Mouse (Mus musculus) kidney, embryonic 14.5 days (tissue): ENCODE measurements around the gene Prrg2. TPM values are rescaled to one million over a fixed set of nuclear protein-coding genes. Genes with fewer than 3 reads are reported as not detected.

Experiments
- ATAC-seq: fragments of 200-750 bp; cut with Nextera tagmentation; 2 replicates; pipeline ENCODE4 v1.8.0; 2017; ENCODE audit warnings: moderate number of reproducible peaks, mild to moderate bottlenecking, moderate TSS enrichment, moderate library complexity; ENCODE audit not compliant: low FRiP score, low TSS enrichment
- H3K27ac ChIP-seq: fragments of 300-500 bp; sonication (generic); 2 replicates; pipeline ENCODE4 v1.5.1; 2014; ENCODE audit warnings: low read depth, mild to moderate bottlenecking, low read length, moderate library complexity, mixed read lengths
- H3K27me3 ChIP-seq: fragments of 300-500 bp; sonication (generic); 2 replicates; pipeline ENCODE4 v1.6.1; 2014; ENCODE audit warnings: mild to moderate bottlenecking, low read length; ENCODE audit not compliant: control insufficient read depth, insufficient read depth
- H3K36me3 ChIP-seq: fragments of 300-500 bp; sonication (generic); 2 replicates; pipeline ENCODE4 v1.6.1; 2014; ENCODE audit warnings: low read length, mixed read lengths; ENCODE audit not compliant: control insufficient read depth, insufficient read depth
- H3K4me1 ChIP-seq: fragments of 300-500 bp; sonication (generic); 2 replicates; pipeline ENCODE4 v1.6.1; 2014; ENCODE audit warnings: low read length, mixed read lengths; ENCODE audit not compliant: control insufficient read depth, insufficient read depth
- H3K4me2 ChIP-seq: fragments of 300-500 bp; sonication (generic); replicated peaks from 2 replicates; pipeline ENCODE4 v1.6.1; 2014; ENCODE audit warnings: low read depth, mild to moderate bottlenecking, low read length
- H3K4me3 ChIP-seq: fragments of 300-500 bp; sonication (generic); 2 replicates; pipeline ENCODE4 v1.5.1; 2014; ENCODE audit warnings: mild to moderate bottlenecking, low read length
- H3K9ac ChIP-seq: fragments of 300-500 bp; sonication (generic); 2 replicates; pipeline ENCODE4 v1.6.1; 2014; ENCODE audit warnings: low read depth, mild to moderate bottlenecking, low read length, moderate library complexity
- H3K9me3 ChIP-seq: fragments of 300-500 bp; sonication (generic); 2 replicates; pipeline ENCODE4 v1.6.1; 2016; ENCODE audit warnings: low read length; ENCODE audit not compliant: control insufficient read depth
- WGBS: fragments of 180-500 bp; shearing (Covaris S2); extraction: QIAGEN DNeasy Blood & Tissue Kit; methylation state at CpG from one replicate; pipeline ENCODE4 v1.1.7; 2014; 5-methylcytosine and 5-hydroxymethylcytosine counted together
- polyA plus RNA-seq: library from polyadenylated mRNA; unstranded; fragments of >200 nt; fragmentation: Nextera tagmentation; extraction: Ambion mirVana; gene quantifications from 2 replicates; pipeline ENCODE4 v1.2.1, GENCODE M21; 2014

Gene Prrg2
- polyA plus RNA-seq, 1 experiment from 2014 or later, result 27.3 TPM

GRCm38 (mm10) chr7:45015344-45015956 is 47.0 kb downstream of the Prrg2 start:
- no peak for ATAC-seq
- peaks cover 20% of the 10 kb centered on the region; the same call in 1 of the 2 replicates for H3K4me1 ChIP-seq
- H3K4me3 ChIP-seq, result peak overlapping the region; percentile 84
- peak overlapping the region; percentile 98 for H3K9ac ChIP-seq
- under 1% methylated on average over 20 of the region's 20 CpGs for WGBS
- no peaks in the 10 kb centered on the region for H3K27me3 ChIP-seq
- H3K27ac ChIP-seq, result peak overlapping the region; percentile 81
- peak overlapping the region; percentile 83 for H3K4me2 ChIP-seq
- peaks cover 33% of the 10 kb centered on the region for H3K36me3 ChIP-seq
- H3K9me3 ChIP-seq, result no peaks in the 10 kb centered on the region

- peak overlapping the region; percentile 14; the same call in 1 of the 2 replicates for H3K9ac ChIP-seq
- H3K27ac ChIP-seq, result no peak overlapping the region
- H3K9me3 ChIP-seq, result no peaks in the 10 kb centered on the region
- no peak overlapping the region for H3K4me3 ChIP-seq
- no peaks in the 10 kb centered on the region for H3K27me3 ChIP-seq
- WGBS, result 96% methylated on average over 3 of the region's 3 CpGs
- no peak overlapping the region for H3K4me2 ChIP-seq
- H3K4me1 ChIP-seq, result peaks cover 15% of the 10 kb centered on the region; the same call in 1 of the 2 replicates
- peaks cover 47% of the 10 kb centered on the region for H3K36me3 ChIP-seq
- ATAC-seq, result no peak
These were observed 48.4 kb downstream of the Prrg2 start for GRCm38 (mm10) chr7:45014096-45014451.

- Histone ChIP-seq H3K27me3 (no peaks in the 10 kb centered on the region), H3K9me3 (no peaks in the 10 kb centered on the region), H3K4me1 (peaks cover 10% of the 10 kb centered on the region; the same call in 1 of the 2 replicates), H3K4me3 (no peak overlapping the region), H3K36me3 (peaks cover 52% of the 10 kb centered on the region), H3K9ac (no peak overlapping the region), H3K27ac (no peak overlapping the region), H3K4me2 (no peak overlapping the region)
- no peak for ATAC-seq
- 93% methylated on average over 16 of the region's 16 CpGs for WGBS
These were observed 48.9 kb downstream of the Prrg2 start for GRCm38 (mm10) chr7:45013366-45014095.

GRCm38 (mm10) chr7:45012824-45013223 is 49.7 kb downstream of the Prrg2 start:
- Histone ChIP-seq H3K4me1 (peaks cover 9% of the 10 kb centered on the region; the same call in 1 of the 2 replicates), H3K27ac (no peak overlapping the region), H3K4me2 (no peak overlapping the region), H3K27me3 (no peaks in the 10 kb centered on the region), H3K9me3 (no peaks in the 10 kb centered on the region), H3K36me3 (peaks cover 59% of the 10 kb centered on the region), H3K4me3 (no peak overlapping the region), H3K9ac (no peak overlapping the region)
- ATAC-seq, result no peak
- WGBS, result 92% methylated on average over 4 of the region's 4 CpGs

DNA sequence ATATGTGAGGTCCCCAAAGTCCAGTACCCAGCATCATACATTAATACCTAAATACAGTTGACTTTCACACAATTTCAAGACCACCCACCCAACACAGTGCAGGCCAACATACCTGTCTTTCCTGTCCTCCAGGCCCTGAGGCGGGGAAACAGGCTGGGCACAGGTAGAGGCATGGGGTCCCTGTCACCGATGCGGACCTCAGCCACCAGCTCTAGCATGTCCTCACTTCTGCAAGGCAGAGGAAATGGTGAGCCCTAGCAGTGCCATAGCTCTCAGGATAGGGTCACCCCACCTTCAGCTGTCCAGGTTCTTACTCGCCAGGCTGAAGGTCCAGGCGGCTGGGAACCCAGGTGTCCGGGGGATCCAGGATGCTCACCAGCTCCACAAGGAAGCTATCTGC is 50.5 kb downstream of the Prrg2 start:
- 97% methylated on average over 6 of the region's 6 CpGs for WGBS
- Histone ChIP-seq H3K4me3 (no peak overlapping the region), H3K4me2 (no peak overlapping the region), H3K9ac (no peak overlapping the region), H3K4me1 (peaks cover 9% of the 10 kb centered on the region; the same call in 1 of the 2 replicates), H3K27ac (no peak overlapping the region), H3K9me3 (no peaks in the 10 kb centered on the region), H3K27me3 (no peaks in the 10 kb centered on the region), H3K36me3 (peaks cover 67% of the 10 kb centered on the region)
- ATAC-seq, result no peak

DNA sequence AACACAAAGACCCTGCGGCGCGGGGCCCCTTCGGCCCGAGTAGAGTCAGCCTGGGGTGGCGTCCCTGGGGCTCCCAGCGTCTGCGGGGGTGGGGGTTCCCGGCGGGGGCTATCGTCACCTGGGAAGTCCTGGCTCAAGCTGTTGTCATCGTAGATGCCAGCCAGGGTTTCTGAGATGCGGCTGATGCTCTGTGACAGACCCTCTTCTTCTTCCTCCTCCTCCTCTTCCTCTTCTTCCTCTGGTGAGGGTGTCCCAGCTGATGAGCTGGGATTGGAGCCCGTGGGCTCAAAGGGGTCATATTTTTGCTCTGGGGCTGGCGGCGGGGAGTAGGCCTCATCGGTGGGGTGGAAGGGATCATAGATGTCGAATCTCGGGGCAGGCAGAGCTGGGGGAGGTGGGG is 54.1 kb downstream of the Prrg2 start:
- Histone ChIP-seq H3K9me3 (no peaks in the 10 kb centered on the region), H3K4me3 (no peak overlapping the region), H3K27ac (no peak overlapping the region), H3K4me1 (no peaks in the 10 kb centered on the region), H3K4me2 (no peak overlapping the region), H3K27me3 (no peaks in the 10 kb centered on the region), H3K9ac (no peak overlapping the region), H3K36me3 (peaks cover 96% of the 10 kb centered on the region)
- ATAC-seq, result no peak
- 93% methylated on average over 19 of the region's 19 CpGs for WGBS

GRCm38 (mm10) chr7:45007846-45008245 is 54.6 kb downstream of the Prrg2 start:
- Histone ChIP-seq H3K9me3 (no peaks in the 10 kb centered on the region), H3K36me3 (peaks cover 96% of the 10 kb centered on the region), H3K4me3 (no peak overlapping the region), H3K4me1 (no peaks in the 10 kb centered on the region), H3K27ac (no peak overlapping the region), H3K4me2 (no peak overlapping the region), H3K27me3 (no peaks in the 10 kb centered on the region), H3K9ac (no peak overlapping the region)
- ATAC-seq, result no peak
- WGBS, result 96% methylated on average over 30 of the region's 30 CpGs

- H3K27me3 ChIP-seq, result no peaks in the 10 kb centered on the region
- no peak overlapping the region for H3K9ac ChIP-seq
- H3K27ac ChIP-seq, result no peak overlapping the region
- 95% methylated on average over 29 of the region's 29 CpGs for WGBS
- H3K4me1 ChIP-seq, result no peaks in the 10 kb centered on the region
- no peak overlapping the region for H3K4me2 ChIP-seq
- no peak overlapping the region for H3K4me3 ChIP-seq
- H3K36me3 ChIP-seq, result peaks cover 96% of the 10 kb centered on the region
- H3K9me3 ChIP-seq, result no peaks in the 10 kb centered on the region
- ATAC-seq, result no peak
These were observed 55.3 kb downstream of the Prrg2 start for GRCm38 (mm10) chr7:45007141-45007540.

DNA sequence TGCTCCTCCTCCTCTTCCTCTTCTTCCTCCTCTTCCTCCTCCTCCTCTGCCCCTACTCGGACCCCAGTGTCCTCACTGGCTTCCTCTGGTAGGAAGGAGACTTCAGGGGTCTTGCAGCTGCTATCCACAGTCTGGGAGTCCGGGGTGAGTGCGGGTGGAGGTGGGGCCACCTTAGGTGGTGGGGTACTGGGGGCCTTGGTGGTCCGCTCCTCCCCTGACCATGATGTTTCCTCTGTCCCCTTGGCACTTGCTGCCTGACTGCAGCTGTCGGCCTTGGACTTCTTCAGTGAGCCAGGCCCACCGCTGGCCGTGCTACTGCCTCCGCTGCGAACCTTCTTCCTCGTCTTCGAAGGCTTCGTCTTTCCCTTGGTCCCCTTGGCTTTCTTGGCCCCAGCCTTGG is 56.0 kb downstream of the Prrg2 start:
- no peak overlapping the region for H3K4me3 ChIP-seq
- peaks cover 4% of the 10 kb centered on the region; the same call in 1 of the 2 replicates for H3K4me1 ChIP-seq
- H3K27me3 ChIP-seq, result no peaks in the 10 kb centered on the region
- WGBS, result 94% methylated on average over 12 of the region's 12 CpGs
- H3K9me3 ChIP-seq, result no peaks in the 10 kb centered on the region
- no peak overlapping the region for H3K9ac ChIP-seq
- no peak overlapping the region for H3K27ac ChIP-seq
- peaks cover 96% of the 10 kb centered on the region for H3K36me3 ChIP-seq
- H3K4me2 ChIP-seq, result no peak overlapping the region
- no peak for ATAC-seq
